Mouse (Mus musculus) ES-E14 (cell line): ENCODE results near the gene Lsm7. TPM values are rescaled to one million over a fixed set of nuclear protein-coding genes. Genes with fewer than 3 reads are reported as not detected.

Experiments
- DNase-seq: peaks from one replicate; pipeline ENCODE4 v3.0.0-alpha.2; 2013; ENCODE audit warnings: low read depth, low spot score
- H3K27ac ChIP-seq: 2 replicates; pipeline ENCODE4 v1.5.1; 2012; ENCODE audit warnings: low read depth, mild to moderate bottlenecking, low read length, moderate library complexity, mixed read lengths; ENCODE audit not compliant: poor library complexity, insufficient read depth, severe bottlenecking
- H3K36me3 ChIP-seq: 2 replicates; pipeline ENCODE4 v1.6.1; 2012; ENCODE audit warnings: mild to moderate bottlenecking, low read length, moderate library complexity, mixed read lengths; ENCODE audit not compliant: control insufficient read depth, poor library complexity, insufficient read depth, severe bottlenecking
- H3K4me1 ChIP-seq, 2 experiments: fragments of 150-350 bp in 1 of 2; sonication (generic) in 1 of 2; 2 replicates each; pipeline ENCODE4 v1.6.1; 2012; ENCODE audit warnings: low read length in 2 of 2, mild to moderate bottlenecking in 1 of 2, mixed read lengths in 1 of 2; ENCODE audit not compliant: control insufficient read depth in 2 of 2, insufficient read depth in 2 of 2, poor library complexity in 1 of 2
- H3K4me3 ChIP-seq, 2 experiments: fragments of 150-350 bp in 1 of 2; sonication (generic) in 1 of 2; 2 replicates each; pipeline ENCODE4 v1.5.1; 2012; ENCODE audit warnings: low read length in 2 of 2, low read depth in 1 of 2, mild to moderate bottlenecking in 1 of 2, mixed read lengths in 1 of 2; ENCODE audit not compliant: insufficient read depth in 1 of 2, poor library complexity in 1 of 2, severe bottlenecking in 1 of 2
- H3K9ac ChIP-seq: 2 replicates; pipeline ENCODE4 v1.6.1; 2012; ENCODE audit warnings: low read depth, mild to moderate bottlenecking, low read length, mixed read lengths; ENCODE audit not compliant: poor library complexity, insufficient read depth, severe bottlenecking
- H3K9me3 ChIP-seq: fragments of 150-350 bp; sonication (generic); 2 replicates; pipeline ENCODE4 v1.6.1; 2012; ENCODE audit warnings: low read depth, mild to moderate bottlenecking, low read length; ENCODE audit not compliant: control insufficient read depth, insufficient read depth
- CHD2 ChIP-seq: IDR thresholded peaks from 2 replicates; pipeline ENCODE4 v1.6.1; 2014; ENCODE audit warnings: mild to moderate bottlenecking, low read depth, low read length, inconsistent platforms
- HCFC1 ChIP-seq: IDR thresholded peaks from 2 replicates; pipeline ENCODE4 v1.6.1; 2012; ENCODE audit warnings: low read length, inconsistent platforms, borderline replicate concordance; ENCODE audit not compliant: insufficient read depth
- MAFK ChIP-seq: IDR thresholded peaks from 2 replicates; pipeline ENCODE4 v1.6.1; 2014; ENCODE audit warnings: mild to moderate bottlenecking, low read depth, low read length, inconsistent platforms; ENCODE audit not compliant: insufficient read depth
- ZC3H11A ChIP-seq: IDR thresholded peaks from 2 replicates; pipeline ENCODE4 v1.6.1; 2012; ENCODE audit warnings: low read depth, mild to moderate bottlenecking, inconsistent platforms, low read length, borderline replicate concordance
- ZNF384 ChIP-seq: IDR thresholded peaks from 2 replicates; pipeline ENCODE4 v1.6.1; 2012; ENCODE audit warnings: low read depth, low read length, inconsistent platforms
- in situ Hi-C, 2 experiments: fragments of 600-800 bp; cut with MboI; formaldehyde crosslinking; loops; one replicate each; pipeline ENCODE4 v1.15.1; 2025; ENCODE audit warnings: low sequenced_read_pairs in 2 of 2, inconsistent platforms in 1 of 2; ENCODE audit not compliant: unreplicated experiment in 2 of 2
- total RNA-seq: library from RNA; depleted of rRNA; stranded (reverse); fragments of 300-350 nt; gene quantifications from 2 replicates; pipeline ENCODE4 v1.2.3, GENCODE M21; 2012

Lsm7 gene
- total RNA-seq, 1 experiment, result 385 TPM

DNA sequence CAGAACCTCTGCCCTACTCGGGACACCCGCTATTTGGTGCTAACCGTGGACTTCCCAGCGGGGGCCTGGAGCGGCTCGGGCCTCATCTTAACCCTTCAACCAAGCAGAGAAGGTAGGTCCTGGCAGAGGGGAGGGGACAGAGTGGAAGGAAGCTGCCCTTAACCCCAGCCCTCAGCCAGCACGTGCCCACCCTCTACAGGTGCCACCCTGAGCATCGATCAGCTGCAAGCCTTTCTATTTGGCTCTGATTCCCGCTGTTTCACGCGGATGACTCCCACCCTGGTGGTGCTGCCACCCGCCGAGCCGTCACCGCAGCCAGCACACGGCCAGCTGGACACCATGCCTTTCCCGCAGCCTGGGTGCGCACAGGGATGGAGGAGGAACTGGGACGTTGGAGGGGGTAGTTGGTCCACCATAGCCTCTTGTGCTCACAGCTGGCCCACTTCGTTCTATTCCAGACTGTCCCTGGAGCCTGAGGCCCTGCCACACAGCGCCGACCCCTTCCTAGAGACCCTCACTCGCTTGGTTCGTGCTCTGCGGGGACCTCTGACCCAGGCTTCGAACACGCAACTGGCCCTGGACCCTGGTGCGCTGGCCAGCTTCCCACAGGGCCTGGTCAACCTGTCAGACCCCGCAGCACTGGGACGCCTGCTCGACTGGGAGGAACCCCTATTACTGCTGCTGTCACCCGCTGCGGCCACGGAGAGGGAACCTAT is 48.5 kb downstream of the Lsm7 start:
- Histone ChIP-seq H3K4me1 (peaks cover 10 to 22% of the 10 kb centered on the region in 2 experiments; a peak in 3 of 4 replicates), H3K36me3 (peaks cover 39% of the 10 kb centered on the region), H3K4me3 (peak overlapping the region; percentile 57 to 67), H3K27ac (no peak overlapping the region), H3K9ac (peak overlapping the region; percentile 60), H3K9me3 (no peaks in the 10 kb centered on the region)
- in situ Hi-C loops, result no loop called here
- TF ChIP-seq MAFK, result no peak
- TF ChIP-seq ZNF384, result no peak
- TF ChIP-seq CHD2, result no peak
- no peak for TF ChIP-seq HCFC1
- TF ChIP-seq ZC3H11A, result no peak
- DNase-seq, result no peak

GRCm38 (mm10) chr10:80805925-80806324 is 49.1 kb downstream of the Lsm7 start:
- peaks cover 10 to 22% of the 10 kb centered on the region in 2 experiments; a peak in 3 of 4 replicates for H3K4me1 ChIP-seq
- H3K36me3 ChIP-seq, result peaks cover 45% of the 10 kb centered on the region
- DNase-seq, result peak; percentile 56
- no peaks in the 10 kb centered on the region for H3K9me3 ChIP-seq
- H3K9ac ChIP-seq, result no peak overlapping the region
- in situ Hi-C loops, result no loop called here
- no peak overlapping the region for H3K27ac ChIP-seq
- TF ChIP-seq MAFK (no peak), ZNF384 (no peak), HCFC1 (no peak), CHD2 (no peak), ZC3H11A (no peak)
- no peak overlapping the region for H3K4me3 ChIP-seq

DNA sequence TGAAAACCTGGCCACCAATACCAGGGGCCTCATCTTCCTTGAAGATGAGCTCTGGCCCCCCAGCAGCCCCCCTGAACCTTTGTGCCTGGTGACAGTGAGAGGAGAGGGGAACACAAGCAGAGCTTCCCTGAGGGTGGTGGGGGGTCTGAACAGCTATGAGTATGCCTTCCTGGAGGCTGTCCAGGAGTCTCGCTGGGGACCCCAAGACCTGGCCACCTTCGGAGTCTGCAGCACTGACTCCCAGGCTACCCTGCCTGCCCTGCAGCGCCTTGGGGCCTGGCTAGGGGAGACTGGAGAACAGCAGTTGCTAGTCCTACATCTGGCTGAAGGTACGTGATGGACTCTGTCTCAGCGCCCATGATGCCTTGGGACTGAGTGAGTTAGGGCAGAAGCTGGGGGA is 49.7 kb downstream of the Lsm7 start:
- Histone ChIP-seq H3K4me1 (peaks cover 10 to 22% of the 10 kb centered on the region in 2 experiments; a peak in 3 of 4 replicates), H3K9me3 (no peaks in the 10 kb centered on the region), H3K36me3 (peaks cover 46% of the 10 kb centered on the region), H3K4me3 (no peak overlapping the region), H3K9ac (no peak overlapping the region), H3K27ac (no peak overlapping the region)
- no peak for DNase-seq
- in situ Hi-C loops, result no loop called here
- TF ChIP-seq HCFC1, result no peak
- TF ChIP-seq CHD2, result no peak
- no peak for TF ChIP-seq ZNF384
- no peak for TF ChIP-seq MAFK
- TF ChIP-seq ZC3H11A, result no peak

DNA sequence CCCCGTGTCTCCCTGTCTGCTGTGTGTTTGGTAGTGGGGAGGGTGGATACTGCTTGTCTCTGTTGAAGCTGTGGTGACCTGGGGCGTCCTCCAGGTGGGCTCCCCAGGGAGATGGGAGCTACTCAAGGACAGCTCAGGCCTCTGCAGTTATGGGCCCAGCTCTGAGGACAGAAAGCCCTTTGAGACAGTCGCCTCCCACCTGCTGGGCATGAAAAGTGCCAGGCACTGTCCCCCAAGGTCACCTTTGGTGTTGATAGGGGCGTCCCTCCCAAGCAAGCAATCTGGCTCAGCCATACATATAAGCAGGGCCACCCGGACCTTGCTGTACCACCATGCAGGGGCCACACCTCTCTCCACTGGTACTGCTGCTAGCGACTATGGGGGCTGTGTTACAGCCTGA is 50.1 kb downstream of the Lsm7 start, which contains the start of gene Amh:
Gene Amh, plus strand, starts transcription at position 328 of the 400 bp plus-strand sequence.
- Histone ChIP-seq H3K36me3 (peaks cover 50% of the 10 kb centered on the region), H3K4me3 (no peak within 1 kb of the TSS)

More for the DNA sequence above, 50.1 kb downstream of the Lsm7 start, which contains the start of gene Amh:
- H3K9ac ChIP-seq, result no peak within 1 kb of the TSS
- peaks cover 10 to 23% of the 10 kb centered on the region in 2 experiments; a peak in 3 of 4 replicates for H3K4me1 ChIP-seq
- H3K9me3 ChIP-seq, result no peaks in the 10 kb centered on the region
- in situ Hi-C loops, result no loop called here
- H3K27ac ChIP-seq, result no peak within 1 kb of the TSS
- no peak for DNase-seq
- TF ChIP-seq ZNF384, result no peak
- no peak for TF ChIP-seq CHD2
- no peak for TF ChIP-seq ZC3H11A
- no peak for TF ChIP-seq MAFK
- TF ChIP-seq HCFC1, result no peak
